Mouse (Mus musculus) cerebellum, postnatal 10 days (tissue): Measurements from ENCODE around the gene Scrn3.

ENCODE experiments used
- DNase-seq, 2 experiments: peaks; one replicate each; pipeline ENCODE4 v3.0.0; 2021; ENCODE audit warnings: mixed read lengths in 2 of 2

The Scrn3 gene

DNA sequence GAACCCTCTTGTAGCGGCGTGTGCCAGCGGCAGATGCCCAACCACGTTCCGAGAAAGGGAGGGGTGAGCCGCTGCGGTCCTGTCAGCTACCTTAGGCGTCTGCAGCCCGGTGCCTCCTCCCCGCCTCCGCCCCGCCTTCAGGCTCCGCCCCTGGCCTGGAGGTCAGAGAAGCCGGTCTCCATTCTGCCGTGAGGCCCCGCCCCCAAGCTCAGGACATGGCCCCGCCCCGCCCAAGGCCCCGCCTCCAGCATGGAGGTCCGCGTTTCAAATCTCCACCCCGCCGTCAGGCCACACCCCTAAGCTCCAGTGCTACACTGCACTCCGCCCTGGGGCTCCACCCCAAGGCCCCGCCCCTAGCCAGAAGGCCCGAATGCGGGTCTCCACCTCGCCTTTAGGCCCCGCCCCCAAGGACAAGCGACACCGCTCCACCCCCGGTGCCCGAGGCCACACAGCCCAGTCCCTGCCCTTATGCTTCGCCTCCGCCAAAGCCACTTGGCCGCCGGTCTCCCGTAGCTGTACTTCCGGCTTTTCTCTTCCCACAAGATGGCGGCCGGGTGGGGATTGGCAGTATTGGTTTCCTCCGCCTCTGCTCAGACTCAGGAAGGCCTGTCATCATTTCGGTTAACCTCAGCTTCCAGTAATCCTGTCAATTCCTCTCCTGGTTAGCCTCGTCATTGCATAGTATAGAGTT is 74.1 kb downstream of the Scrn3 start, which contains the start of gene Gpr155:
Gpr155 (minus strand) TSS at position 217 of the 691 bp plus-strand sequence.
- DNase-seq = peak; percentile 100
